Mouse (Mus musculus): ENCODE measurements around the gene Cenpp.

GRCm38 (mm10) chr13:49545646-49546045 lies 106.9 kb downstream of the Cenpp start:
- no peak for TF ChIP-seq POLR2A (IDR thresholded peaks at IDR 0.05; ENCODE audit: control insufficient read depth, low read depth, low read length)
- TF ChIP-seq CTCF (IDR thresholded peaks at IDR 0.05; ENCODE audit: control insufficient read depth, insufficient read depth, insufficient replicate concordance, low read depth, low read length): no peak
